Mouse (Mus musculus): ENCODE measurements at regions not wholly inside any gene's neighbourhood (a gene's known extent, or its start where the extent isn't known, plus 50 kb on each side); places are given as distances from the start of the nearest gene placed in this dataset.
A peak's percentile ranks its signal among the peaks of the same experiment; 100 is the strongest.

DNA sequence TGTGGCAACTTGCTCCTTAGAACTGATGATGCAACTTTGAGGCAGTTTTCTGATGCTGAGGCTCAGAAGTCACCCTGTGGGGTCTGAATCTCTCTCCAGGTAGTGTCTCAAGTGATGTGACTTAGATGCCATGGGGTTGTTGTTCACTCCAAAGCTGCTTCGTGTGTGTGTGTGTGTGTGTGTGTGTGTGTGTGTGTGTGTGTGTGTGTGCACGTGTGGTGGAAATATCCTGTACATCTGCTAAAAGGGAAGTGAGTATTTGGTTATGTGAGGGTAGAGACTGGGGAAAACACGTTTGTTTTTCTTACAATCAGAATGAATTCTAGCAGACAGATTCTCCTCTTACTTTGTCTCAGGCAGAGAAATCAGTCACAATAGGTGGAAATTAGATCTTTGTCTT lies 276.5 kb downstream of the Insc start:
- no peaks in the 10 kb centered on the region for H3K27me3 ChIP-seq
- H3K4me2 ChIP-seq (replicated peaks): no peak overlapping the region
- H3K27ac ChIP-seq (replicated peaks): no peak overlapping the region
- 69% methylated on average over 3 of the region's 3 CpGs for WGBS
- H3K36me3 ChIP-seq: no peaks in the 10 kb centered on the region
- no peak overlapping the region for H3K9ac ChIP-seq (replicated peaks)
- no peaks in the 10 kb centered on the region for H3K9me3 ChIP-seq
- no peaks in the 10 kb centered on the region for H3K4me1 ChIP-seq
- no peak overlapping the region for H3K4me3 ChIP-seq
- no peak for ATAC-seq (ENCODE audit: low FRiP score, low read depth)

DNA sequence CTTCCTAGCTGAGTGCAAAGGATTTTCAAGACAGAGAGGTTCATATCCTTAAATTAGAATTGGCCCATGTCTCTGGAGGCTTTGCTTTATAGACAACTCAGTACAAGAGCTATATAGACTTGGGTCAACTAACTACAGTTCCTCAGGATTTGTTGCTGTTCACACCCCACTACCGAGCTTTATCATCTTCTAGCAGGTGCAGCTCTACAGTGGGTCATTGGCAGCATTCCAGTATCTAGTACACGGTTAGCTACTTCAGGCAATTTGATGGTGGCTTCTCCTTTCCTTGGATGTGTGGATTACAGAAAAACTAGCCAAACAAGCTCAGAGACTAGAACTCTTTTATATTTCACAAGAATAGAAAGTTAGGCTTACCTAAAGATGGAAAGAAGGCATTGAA lies 282.3 kb downstream of the Insc start:
- H3K4me3 ChIP-seq: no peak overlapping the region
- no peak overlapping the region for H3K27ac ChIP-seq (replicated peaks)
- H3K9ac ChIP-seq (replicated peaks): no peak overlapping the region
- H3K36me3 ChIP-seq: no peaks in the 10 kb centered on the region
- no peaks in the 10 kb centered on the region for H3K9me3 ChIP-seq
- ATAC-seq (ENCODE audit: low FRiP score, low read depth): no peak
- no peaks in the 10 kb centered on the region for H3K4me1 ChIP-seq
- H3K4me2 ChIP-seq (replicated peaks): no peak overlapping the region
- WGBS: 87% methylated on average over 2 of the region's 2 CpGs
- no peaks in the 10 kb centered on the region for H3K27me3 ChIP-seq

GRCm38 (mm10) chr7:115027685-115028084 lies 284.2 kb downstream of the Insc start:
- no peak for ATAC-seq (ENCODE audit: low FRiP score, low read depth)

DNA sequence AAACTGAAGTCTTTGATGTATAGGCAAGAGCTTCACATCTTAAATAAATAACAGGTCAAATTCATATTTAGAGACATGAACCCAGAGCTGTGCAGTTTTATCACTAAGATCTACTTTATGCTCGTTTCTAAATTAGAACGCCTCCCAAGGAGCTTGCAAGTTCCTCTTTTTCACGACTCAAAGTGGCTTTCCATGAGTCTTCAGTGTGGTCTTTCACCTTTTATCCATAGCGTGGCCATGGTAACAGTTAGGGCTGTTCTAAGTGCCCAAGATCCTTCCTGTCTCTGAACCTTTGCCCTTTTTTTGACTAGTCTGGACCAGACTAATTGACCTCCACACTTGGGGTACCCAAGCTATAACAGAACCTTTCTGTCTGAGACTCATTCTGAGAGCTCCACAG lies 290.5 kb downstream of the Insc start:
- H3K9me3 ChIP-seq: no peaks in the 10 kb centered on the region
- no peaks in the 10 kb centered on the region for H3K36me3 ChIP-seq
- no peaks in the 10 kb centered on the region for H3K27me3 ChIP-seq
- H3K9ac ChIP-seq (replicated peaks): no peak overlapping the region
- no peak for ATAC-seq (ENCODE audit: low FRiP score, low read depth)
- H3K4me3 ChIP-seq: no peak overlapping the region
- WGBS: 75% methylated on average over 4 of the region's 4 CpGs
- no peak overlapping the region for H3K4me2 ChIP-seq (replicated peaks)
- H3K4me1 ChIP-seq: no peaks in the 10 kb centered on the region
- H3K27ac ChIP-seq (replicated peaks): no peak overlapping the region

More at GRCm38 (mm10) chr7:115027685-115028084, 284.2 kb downstream of the Insc start:
- H3K9ac ChIP-seq (replicated peaks): no peak overlapping the region
- no peaks in the 10 kb centered on the region for H3K9me3 ChIP-seq
- H3K36me3 ChIP-seq: no peaks in the 10 kb centered on the region
- H3K4me1 ChIP-seq: no peaks in the 10 kb centered on the region
- H3K4me2 ChIP-seq (replicated peaks): no peak overlapping the region
- 95% methylated on average over 1 of the region's 1 CpGs for WGBS
- H3K27ac ChIP-seq (replicated peaks): no peak overlapping the region
- H3K27me3 ChIP-seq: no peaks in the 10 kb centered on the region
- H3K4me3 ChIP-seq: no peak overlapping the region

GRCm38 (mm10) chr7:115055527-115055926 lies 312.0 kb downstream of the Insc start:
- no peak overlapping the region for H3K9ac ChIP-seq (replicated peaks)
- H3K4me2 ChIP-seq (replicated peaks): no peak overlapping the region
- H3K9me3 ChIP-seq: no peaks in the 10 kb centered on the region
- ATAC-seq (ENCODE audit: low FRiP score, low read depth): no peak
- H3K27me3 ChIP-seq: peaks cover 36% of the 10 kb centered on the region
- no peaks in the 10 kb centered on the region for H3K36me3 ChIP-seq
- H3K4me3 ChIP-seq: no peak overlapping the region
- H3K27ac ChIP-seq (replicated peaks): no peak overlapping the region
- H3K4me1 ChIP-seq: peaks cover 21% of the 10 kb centered on the region

- no peak overlapping the region for H3K4me3 ChIP-seq
These were observed 313.6 kb downstream of the Insc start for GRCm38 (mm10) chr7:115056992-115057645.

GRCm38 (mm10) chr7:115057736-115058135 lies 314.2 kb downstream of the Insc start:
- Histone ChIP-seq H3K27me3 (peaks cover 53% of the 10 kb centered on the region), H3K36me3 (no peaks in the 10 kb centered on the region), H3K4me2 (replicated peaks) (no peak overlapping the region), H3K4me3 (no peak overlapping the region), H3K27ac (replicated peaks) (no peak overlapping the region), H3K9ac (replicated peaks) (no peak overlapping the region), H3K4me1 (peaks cover 21% of the 10 kb centered on the region), H3K9me3 (no peaks in the 10 kb centered on the region)
- WGBS: 15% methylated on average over 3 of the region's 3 CpGs
- no peak for ATAC-seq (ENCODE audit: low FRiP score, low read depth)

More at GRCm38 (mm10) chr7:115056992-115057645, 313.6 kb downstream of the Insc start:
- Histone ChIP-seq H3K36me3 (no peaks in the 10 kb centered on the region), H3K27me3 (peaks cover 48% of the 10 kb centered on the region), H3K4me2 (replicated peaks) (0 out of 2 replicates have a peak overlapping the region, but pooled peaks have one; percentile 1), H3K4me1 (peaks cover 21% of the 10 kb centered on the region), H3K9ac (replicated peaks) (no peak overlapping the region), H3K9me3 (no peaks in the 10 kb centered on the region), H3K27ac (replicated peaks) (no peak overlapping the region)
- ATAC-seq (ENCODE audit: low FRiP score, low read depth): peak; percentile 90
- 13% methylated on average over 3 of the region's 3 CpGs for WGBS

GRCm38 (mm10) chr7:115060171-115060570 lies 316.7 kb downstream of the Insc start:
- Histone ChIP-seq H3K27me3 (peaks cover 67% of the 10 kb centered on the region), H3K9me3 (no peaks in the 10 kb centered on the region), H3K4me2 (replicated peaks) (no peak overlapping the region)

GRCm38 (mm10) chr7:115062817-115063216 lies 319.3 kb downstream of the Insc start:
- Histone ChIP-seq H3K4me3 (no peak overlapping the region), H3K4me2 (replicated peaks) (no peak overlapping the region), H3K36me3 (no peaks in the 10 kb centered on the region), H3K4me1 (peaks cover 9% of the 10 kb centered on the region), H3K27me3 (peaks cover 52% of the 10 kb centered on the region), H3K9me3 (no peaks in the 10 kb centered on the region), H3K27ac (replicated peaks) (no peak overlapping the region), H3K9ac (replicated peaks) (no peak overlapping the region)
- no peak for ATAC-seq (ENCODE audit: low FRiP score, low read depth)
- 69% methylated on average over 3 of the region's 3 CpGs for WGBS

More at GRCm38 (mm10) chr7:115060171-115060570, 316.7 kb downstream of the Insc start:
- no peak for ATAC-seq (ENCODE audit: low FRiP score, low read depth)
- H3K9ac ChIP-seq (replicated peaks): no peak overlapping the region
- peaks cover 26% of the 10 kb centered on the region for H3K4me1 ChIP-seq
- WGBS: 49% methylated on average over 5 of the region's 5 CpGs
- no peak overlapping the region for H3K27ac ChIP-seq (replicated peaks)
- no peak overlapping the region for H3K4me3 ChIP-seq
- H3K36me3 ChIP-seq: no peaks in the 10 kb centered on the region

GRCm38 (mm10) chr7:115067641-115068040 lies 324.1 kb downstream of the Insc start:
- no peaks in the 10 kb centered on the region for H3K36me3 ChIP-seq
- no peak overlapping the region for H3K9ac ChIP-seq (replicated peaks)
- no peak overlapping the region for H3K27ac ChIP-seq (replicated peaks)
- 93% methylated on average over 2 of the region's 2 CpGs for WGBS
- no peak for ATAC-seq (ENCODE audit: low FRiP score, low read depth)
- H3K4me2 ChIP-seq (replicated peaks): no peak overlapping the region
- H3K4me3 ChIP-seq: no peak overlapping the region
- H3K27me3 ChIP-seq: peaks cover 15% of the 10 kb centered on the region; the same call in 1 of the 2 replicates
- 0 out of 2 replicates have a peak, but pooled peaks cover 5% of the 10 kb centered on the region for H3K4me1 ChIP-seq
- no peaks in the 10 kb centered on the region for H3K9me3 ChIP-seq

DNA sequence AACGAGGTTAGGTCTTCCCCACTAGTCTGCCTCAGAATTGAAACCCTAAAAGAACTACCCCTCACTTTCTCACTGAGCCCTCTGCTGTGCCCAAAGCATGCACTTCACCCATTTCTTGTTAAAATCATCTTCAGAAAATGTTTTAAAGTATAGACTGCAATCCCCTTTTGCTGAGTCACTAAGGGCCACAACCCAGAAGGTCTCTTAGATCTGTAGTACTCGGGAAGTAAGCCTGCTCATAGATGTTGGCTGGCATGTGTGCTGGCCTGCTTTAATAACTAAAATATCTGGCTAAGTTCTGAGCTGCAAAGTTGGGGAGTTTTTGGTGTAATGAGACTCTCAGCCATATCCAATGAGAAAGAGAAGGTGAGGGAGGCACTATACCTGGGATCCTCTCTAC lies 329.9 kb downstream of the Insc start:
- Histone ChIP-seq H3K4me3 (no peak overlapping the region), H3K36me3 (no peaks in the 10 kb centered on the region), H3K4me1 (no peaks in the 10 kb centered on the region), H3K9ac (replicated peaks) (no peak overlapping the region), H3K4me2 (replicated peaks) (no peak overlapping the region), H3K9me3 (no peaks in the 10 kb centered on the region), H3K27me3 (no peaks in the 10 kb centered on the region), H3K27ac (replicated peaks) (no peak overlapping the region)
- WGBS: 80% methylated on average over 2 of the region's 2 CpGs
- ATAC-seq (ENCODE audit: low FRiP score, low read depth): no peak

DNA sequence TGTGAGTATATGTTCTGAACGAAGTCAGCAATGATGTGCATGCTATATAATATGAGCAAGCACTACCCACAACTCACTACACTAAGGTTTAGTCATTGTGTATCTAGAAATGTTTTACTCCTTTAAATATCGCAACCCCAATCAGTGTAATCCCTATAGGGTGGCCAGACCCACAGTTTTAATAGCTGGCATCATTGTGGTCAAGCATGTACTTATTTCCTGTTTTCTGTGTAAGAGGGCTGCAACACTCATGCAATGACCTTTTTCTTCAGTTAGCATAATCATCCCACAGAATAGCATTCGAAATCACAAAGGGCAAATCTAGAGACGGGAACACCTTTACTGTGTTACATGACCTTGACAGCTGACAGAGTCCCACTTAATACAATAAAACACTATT lies 333.3 kb downstream of the Insc start:
- no peak overlapping the region for H3K27ac ChIP-seq (replicated peaks)
- H3K9ac ChIP-seq (replicated peaks): no peak overlapping the region
- H3K4me2 ChIP-seq (replicated peaks): no peak overlapping the region
- H3K27me3 ChIP-seq: no peaks in the 10 kb centered on the region
- no peak overlapping the region for H3K4me3 ChIP-seq
- no peak for ATAC-seq (ENCODE audit: low FRiP score, low read depth)
- H3K36me3 ChIP-seq: no peaks in the 10 kb centered on the region
- H3K4me1 ChIP-seq: no peaks in the 10 kb centered on the region
- H3K9me3 ChIP-seq: no peaks in the 10 kb centered on the region
- 92% methylated on average over 4 of the region's 4 CpGs for WGBS

Data from midbrain, embryonic 12.5 days (tissue).